Mouse (Mus musculus) T-helper 17 cell (primary cell): ENCODE results near the gene Fcna.

ENCODE experiments used
- in situ Hi-C, 2 experiments: fragments of 300-600 bp; cut with MboI, MseI; formaldehyde crosslinking; loops; 1 replicate in 1 of 2; 2 replicates in 1 of 2; pipeline ENCODE4 v1.15.1; 2025; ENCODE audit warnings: high pct_unique_total_duplicates in 2 of 2

Gene Fcna

DNA sequence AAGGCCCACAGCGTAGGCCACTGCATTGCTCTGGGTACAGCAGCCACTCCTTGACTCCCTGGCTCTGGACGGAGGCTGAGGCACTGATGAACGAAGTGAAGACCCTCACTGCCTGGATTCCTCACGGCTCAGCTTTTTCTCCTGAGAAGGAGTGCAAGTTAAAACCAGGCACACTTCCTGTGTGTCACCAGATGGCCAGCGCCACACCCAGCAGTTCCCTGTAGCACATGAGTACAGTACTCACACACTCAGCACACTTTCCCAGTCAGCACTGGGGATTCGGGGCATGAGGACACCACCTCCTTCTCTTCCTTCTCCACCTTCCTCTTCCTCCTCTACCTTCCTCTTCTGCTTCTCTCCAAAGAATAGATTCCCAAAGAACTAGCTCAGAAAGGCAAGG is at the start of gene Fcna:
Gene Fcna, minus strand, starts transcription at position 220 of the 400 bp plus-strand sequence.
- in situ Hi-C loops: no loop called here

DNA sequence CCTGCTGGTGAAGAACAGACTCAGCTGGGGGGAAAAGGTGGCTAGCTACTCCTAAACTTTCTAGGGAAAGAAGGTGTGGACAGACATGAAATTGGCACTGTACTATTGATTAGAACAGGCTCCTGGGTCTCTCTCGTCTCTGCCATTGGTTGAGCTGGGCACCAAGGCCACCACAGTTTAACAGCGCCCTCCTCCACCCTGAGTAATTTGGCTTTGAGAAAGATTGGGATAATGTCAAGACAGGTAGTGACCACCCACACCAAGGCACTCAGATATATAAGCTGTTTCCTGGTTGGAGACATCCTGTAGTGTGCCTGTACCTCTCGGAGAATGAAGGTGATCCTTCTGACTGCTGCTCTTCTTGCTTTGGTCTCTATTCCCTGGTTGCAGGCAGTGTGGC is 48.7 kb upstream of the Fcna start, which contains the start of gene Lcn6:
Gene Lcn6, plus strand, starts transcription at position 301 of the 400 bp plus-strand sequence.
- in situ Hi-C loops: no loop called here

- in situ Hi-C loops: no loop called here
These were observed 38.7 kb upstream of the Fcna start for GRCm38 (mm10) chr2:25666516-25666915.

DNA sequence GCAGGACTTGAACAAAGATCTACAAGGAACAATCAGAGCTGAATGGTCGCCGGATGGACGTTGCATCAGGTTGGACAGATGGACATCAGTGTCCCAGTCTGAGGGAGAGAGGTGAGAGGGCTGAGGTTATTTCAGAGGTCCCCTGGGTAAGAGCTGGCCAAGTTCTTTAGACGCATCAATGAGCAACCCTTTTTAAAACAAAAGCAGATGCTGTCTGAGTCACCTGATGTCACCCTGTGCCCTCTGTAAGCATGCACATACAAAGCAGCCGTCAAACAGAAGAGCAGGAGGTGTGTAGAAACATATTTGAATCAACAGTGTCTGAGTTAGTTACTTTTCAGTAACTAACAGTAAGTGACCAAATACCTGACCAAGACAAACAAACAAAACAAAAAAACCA is 36.3 kb upstream of the Fcna start:
- in situ Hi-C loops: no loop called here

DNA sequence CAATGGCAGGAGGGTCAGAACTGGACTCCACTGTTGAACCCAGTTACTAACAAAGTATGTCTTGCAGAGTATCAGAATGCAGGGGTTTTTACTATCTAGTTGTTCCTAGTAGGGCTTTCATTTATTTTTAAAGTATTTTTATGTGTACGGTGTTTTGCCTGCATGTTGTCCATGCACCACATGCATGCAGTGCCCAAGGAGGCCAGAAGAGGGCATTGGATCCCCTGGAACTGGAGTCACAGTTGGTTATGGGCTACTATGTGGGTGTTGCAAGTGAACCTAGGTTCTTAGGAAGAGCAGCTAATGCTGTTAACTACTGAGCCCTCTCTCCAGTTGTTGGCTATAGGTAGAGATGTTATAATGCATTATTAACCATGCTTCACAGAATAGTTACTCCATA is 35.7 kb upstream of the Fcna start:
- in situ Hi-C loops: no loop called here

GRCm38 (mm10) chr2:25661245-25661970 is 33.6 kb upstream of the Fcna start:
- in situ Hi-C loops: no loop called here

GRCm38 (mm10) chr2:25660279-25660678 is 32.4 kb upstream of the Fcna start:
- in situ Hi-C loops: no loop called here

GRCm38 (mm10) chr2:25657652-25658051 is 29.8 kb upstream of the Fcna start, which contains the start of gene Lcn5:
TSS of gene Lcn5 (plus strand) at chr2:25657952.
- in situ Hi-C loops: no loop called here

- in situ Hi-C loops: no loop called here
These were observed 29.4 kb upstream of the Fcna start for GRCm38 (mm10) chr2:25657246-25657645.

DNA sequence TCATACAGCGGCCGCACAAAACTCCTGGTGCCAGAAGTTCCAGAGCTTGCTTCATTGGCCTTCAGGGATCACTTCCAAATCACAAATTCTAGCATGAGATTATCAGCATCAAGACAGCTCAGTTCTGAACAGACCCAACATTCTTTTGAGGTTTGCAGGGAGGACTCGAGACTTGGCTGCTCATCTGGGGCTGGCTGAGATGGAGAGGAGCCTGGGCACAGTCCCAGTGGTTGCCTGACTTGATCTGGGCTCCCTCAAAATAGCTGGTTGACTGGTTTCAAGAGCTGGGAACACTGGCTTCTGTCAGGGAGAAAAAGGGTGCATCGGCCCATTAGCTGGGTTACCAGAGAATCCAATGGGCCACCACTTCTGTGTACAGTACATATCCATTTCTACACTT is 28.9 kb upstream of the Fcna start:
- in situ Hi-C loops: no loop called here

DNA sequence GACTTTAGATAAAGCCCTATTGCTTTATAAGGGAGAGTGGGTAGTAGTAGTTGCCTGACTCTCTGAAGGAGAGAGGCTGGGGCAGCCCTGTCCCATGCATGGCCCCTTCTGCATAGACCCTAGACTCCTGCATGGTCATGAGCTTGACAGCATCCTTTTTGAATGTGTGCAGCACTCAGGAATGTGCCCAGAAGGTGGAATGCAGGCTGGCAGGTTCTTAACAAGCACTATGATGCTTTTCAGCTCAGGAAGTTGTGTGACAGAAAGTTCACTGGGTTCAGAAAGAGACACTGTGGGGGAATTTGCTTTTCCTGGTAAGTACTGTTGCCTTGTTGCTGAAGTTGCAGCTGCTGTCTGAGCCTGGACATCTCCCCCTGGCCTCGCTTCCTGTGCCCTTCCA is 26.7 kb upstream of the Fcna start:
- in situ Hi-C loops: no loop called here

GRCm38 (mm10) chr2:25652902-25653301 is 25.1 kb upstream of the Fcna start, which contains the start of gene Lcn8:
TSS of gene Lcn8 (plus strand) at chr2:25653120.
- in situ Hi-C loops: no loop called here

- in situ Hi-C loops: no loop called here
These were observed 12.1 kb upstream of the Fcna start for GRCm38 (mm10) chr2:25639890-25640289.

GRCm38 (mm10) chr2:25634046-25634445 is 6.2 kb upstream of the Fcna start:
- in situ Hi-C loops: no loop called here

- in situ Hi-C loops: no loop called here
These were observed 5.8 kb upstream of the Fcna start for GRCm38 (mm10) chr2:25633616-25634015.

DNA sequence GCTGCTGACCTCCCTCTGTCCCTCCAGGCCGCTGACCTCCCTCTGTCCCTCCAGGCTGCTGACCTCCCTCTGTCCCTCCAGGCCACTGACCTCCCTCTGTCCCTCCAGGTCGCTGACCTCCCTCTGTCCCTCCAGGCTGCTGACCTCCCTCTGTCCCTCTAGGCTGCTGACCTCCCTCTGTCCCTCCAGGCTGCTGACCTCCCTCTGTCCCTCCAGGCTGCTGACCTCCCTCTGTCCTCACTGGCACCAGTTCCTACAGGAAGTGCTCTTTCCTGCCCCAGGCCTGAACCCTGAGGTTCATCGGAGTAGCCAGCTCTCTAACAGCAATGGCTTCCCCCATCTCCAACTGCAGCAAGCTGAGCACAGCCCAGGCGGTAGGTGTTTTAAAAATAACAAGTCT is 908 bp upstream of the Fcna start:
- in situ Hi-C loops: no loop called here

DNA sequence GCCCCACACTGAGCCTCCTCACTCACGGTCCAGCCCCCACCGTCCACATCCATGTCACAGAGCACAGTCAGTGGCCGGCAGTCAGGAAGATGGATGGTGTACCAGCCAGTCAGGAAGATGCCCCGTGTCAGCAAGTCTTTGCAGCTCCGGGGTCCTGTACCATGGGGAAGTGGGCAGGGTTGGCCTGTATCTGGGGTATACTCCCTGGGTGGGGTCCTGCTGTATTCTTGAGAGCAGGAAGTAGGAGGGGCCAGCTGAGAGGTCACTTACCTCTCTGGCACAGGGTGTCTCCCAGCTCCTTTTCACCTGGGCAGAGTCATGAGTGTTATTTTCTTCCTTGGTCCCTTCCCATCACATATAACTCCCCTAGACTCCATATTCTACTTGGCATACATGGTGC is 1.8 kb downstream of the Fcna start:
- in situ Hi-C loops: no loop called here

- in situ Hi-C loops: no loop called here
These were observed 6.3 kb downstream of the Fcna start, which contains the start of gene Tmem141 for GRCm38 (mm10) chr2:25621229-25622200. TSS of gene Tmem141 (minus strand) at chr2:25622005.

- in situ Hi-C loops: no loop called here
These were observed 7.0 kb downstream of the Fcna start for GRCm38 (mm10) chr2:25620852-25621228.

- in situ Hi-C loops: no loop called here
These were observed 7.4 kb downstream of the Fcna start for GRCm38 (mm10) chr2:25620386-25620785.

DNA sequence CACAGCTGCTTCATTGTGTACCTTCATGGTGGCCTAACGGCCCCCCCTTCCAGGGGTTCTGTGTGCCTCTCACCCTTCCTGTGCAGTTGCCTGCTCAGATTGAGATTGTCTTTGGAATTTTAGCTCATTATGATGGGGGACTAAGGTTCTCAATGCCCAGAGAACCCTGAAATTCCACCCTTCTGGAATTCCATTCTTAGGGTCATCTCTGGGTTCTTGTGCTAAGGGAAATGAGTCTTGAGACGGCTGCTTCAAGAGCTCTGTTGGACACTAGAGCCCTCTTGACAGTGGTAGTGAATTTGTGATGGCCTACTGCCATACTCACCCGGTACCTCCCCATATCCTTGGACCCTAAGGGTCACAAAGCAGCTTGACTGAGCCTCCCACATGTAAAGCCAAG is 10.3 kb downstream of the Fcna start, which contains the start of gene Ccdc183:
Gene Ccdc183, minus strand, starts transcription at position 101 of the 400 bp plus-strand sequence.
- in situ Hi-C loops: no loop called here

GRCm38 (mm10) chr2:25616398-25616797 is 11.4 kb downstream of the Fcna start:
- in situ Hi-C loops: no loop called here
